Mouse (Mus musculus) lung, postnatal 10 days (tissue): ENCODE measurements around the gene Jmy.
"Not testable (repeated sequence)": the region's sequence is repeated elsewhere in the genome, so short reads cannot be mapped to it uniquely, and the experiment has no call there.

Experiments
- DNase-seq: peaks from one replicate; pipeline ENCODE4 v3.0.0; 2021

The Jmy gene

DNA sequence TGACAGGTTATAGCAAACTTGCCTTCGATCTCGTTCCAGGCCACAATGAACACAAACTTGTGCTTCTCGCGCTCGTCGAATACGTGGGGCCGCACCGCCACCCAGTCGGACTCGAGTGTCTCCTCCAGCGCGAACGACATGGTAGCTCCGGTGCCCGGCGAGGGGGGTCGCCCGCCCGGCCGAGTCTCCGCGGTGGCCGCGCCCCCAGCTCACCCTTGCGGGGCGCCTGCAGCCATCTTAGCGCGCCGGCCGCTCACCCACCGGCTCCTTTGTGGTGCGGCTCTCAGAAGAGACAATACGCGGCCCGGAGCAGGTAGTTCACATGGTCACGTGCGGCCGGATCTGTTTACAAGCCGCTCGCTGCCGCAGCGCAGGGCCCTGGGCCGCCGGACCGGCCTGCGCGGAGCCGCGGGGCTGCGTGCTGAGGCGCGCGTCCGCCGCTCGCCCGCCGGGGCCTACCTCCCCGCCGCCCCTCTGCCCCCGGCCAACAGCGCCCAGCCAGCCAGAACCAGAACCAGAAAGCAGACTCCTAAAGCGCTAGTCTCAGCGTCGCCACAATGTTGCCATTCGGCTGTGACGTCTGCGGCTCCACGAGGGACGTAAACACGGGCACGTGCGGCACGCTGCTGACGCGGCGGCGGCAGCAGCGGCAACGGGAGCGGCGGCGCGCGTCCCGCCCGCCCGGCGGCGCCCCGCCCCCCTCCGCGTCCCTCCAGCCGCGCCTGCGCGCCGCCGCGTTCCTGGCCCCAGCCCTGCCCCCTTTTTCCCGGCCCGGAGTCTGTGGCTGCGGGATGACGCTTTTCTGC is at the start of gene Jmy:
Gene Jmy (minus strand): TSS at position 642 of the 806 bp plus-strand sequence.
- DNase-seq: peak; percentile 89

DNA sequence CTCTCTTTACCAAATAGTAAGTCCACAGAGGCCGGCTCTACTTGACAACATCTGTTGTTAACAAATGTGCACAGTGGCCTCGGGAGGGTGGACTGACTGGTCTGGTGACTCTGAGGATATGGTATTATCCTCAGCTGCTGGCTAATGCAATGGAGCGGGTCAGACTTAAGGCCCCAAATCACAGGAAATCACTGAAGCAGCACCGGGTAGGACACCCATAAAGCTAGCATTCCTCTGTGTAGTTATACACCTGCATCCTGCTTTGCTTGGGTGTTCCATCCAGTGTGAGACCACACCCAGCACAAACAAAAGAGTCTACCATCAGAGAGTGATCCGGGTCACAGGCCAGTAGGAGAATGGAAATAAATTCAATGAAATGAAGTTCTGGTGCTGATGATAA is 48.0 kb upstream of the Jmy start:
- no peak for DNase-seq

- DNase-seq: no peak
Observed at GRCm38 (mm10) chr13:93546011-93546410, 46.4 kb upstream of the Jmy start.

- no peak for DNase-seq
Observed at GRCm38 (mm10) chr13:93544274-93544673, 44.7 kb upstream of the Jmy start.

GRCm38 (mm10) chr13:93539311-93539710 is 39.7 kb upstream of the Jmy start:
- DNase-seq: peak; percentile 25

DNA sequence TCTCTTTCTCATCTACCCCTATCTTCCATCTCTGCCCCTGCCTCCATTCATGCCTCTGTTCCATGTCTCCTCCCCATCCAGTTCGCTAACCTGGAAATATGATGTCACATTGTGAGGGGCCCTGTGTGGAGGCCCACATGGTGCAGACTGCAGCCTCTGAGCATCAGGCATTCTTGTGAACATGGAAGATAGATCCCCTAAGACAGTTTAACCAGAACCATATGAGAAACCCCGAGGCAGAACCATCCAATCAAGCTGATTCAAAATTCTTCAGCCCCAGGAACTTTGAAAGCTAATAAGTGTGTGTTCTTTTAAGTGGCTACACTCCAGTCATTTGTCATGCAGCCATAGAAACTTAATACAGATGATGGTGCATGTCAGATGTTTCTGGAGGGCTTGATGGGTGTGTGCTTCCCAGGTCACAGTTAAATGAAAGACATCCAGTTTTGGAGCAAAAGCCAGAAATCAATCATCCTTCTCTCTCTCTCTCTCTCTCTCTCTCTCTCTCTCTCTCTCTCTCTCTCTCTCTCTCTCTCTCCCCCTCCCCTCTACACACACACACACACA is 19.2 kb upstream of the Jmy start:
- DNase-seq: no peak

DNA sequence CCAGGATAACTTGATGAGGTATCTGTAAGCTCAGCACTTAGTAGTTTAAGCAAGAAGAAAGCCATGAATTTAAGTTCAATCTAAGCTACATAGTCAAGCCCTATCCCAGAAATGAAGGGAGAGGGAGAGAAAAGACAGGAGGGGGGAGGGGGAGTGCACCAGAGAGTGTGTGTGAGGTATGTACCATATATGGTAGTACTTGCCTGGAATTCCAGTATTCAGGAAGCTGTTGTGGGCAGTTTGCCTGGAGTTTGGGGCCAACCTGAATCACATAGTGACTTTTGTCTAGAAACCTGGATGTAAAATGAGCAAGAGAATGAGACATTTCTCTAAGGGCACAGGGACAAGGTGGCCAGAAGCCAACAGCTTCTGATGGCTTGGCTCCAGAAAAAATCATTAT is 17.6 kb upstream of the Jmy start:
- no peak for DNase-seq

- DNase-seq: no peak
Observed at GRCm38 (mm10) chr13:93514000-93514795, 14.6 kb upstream of the Jmy start.

GRCm38 (mm10) chr13:93510447-93511180 is 11.0 kb upstream of the Jmy start:
- no peak for DNase-seq

DNA sequence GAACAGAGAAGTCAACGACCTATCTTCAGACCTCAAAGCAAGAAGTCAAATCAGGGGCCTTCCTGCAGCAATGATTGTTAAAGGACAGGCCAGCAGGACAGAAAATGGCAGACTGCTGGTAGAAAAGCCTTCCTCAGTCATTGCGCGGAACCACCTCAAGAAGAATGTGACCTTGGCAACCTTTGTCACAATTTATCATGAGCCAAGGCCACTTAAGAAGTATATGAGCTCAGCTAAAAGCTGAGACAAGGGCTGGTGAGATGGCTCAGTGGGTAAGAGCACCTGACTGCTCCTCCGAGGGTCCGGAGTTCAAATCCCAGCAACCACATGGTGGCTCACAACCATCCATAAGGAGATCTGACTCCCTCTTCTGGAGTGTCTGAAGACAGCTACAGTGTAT is 7.3 kb upstream of the Jmy start:
- not testable (repeated sequence) for DNase-seq

GRCm38 (mm10) chr13:93501724-93502123 is 2.1 kb upstream of the Jmy start:
- DNase-seq: no peak

DNA sequence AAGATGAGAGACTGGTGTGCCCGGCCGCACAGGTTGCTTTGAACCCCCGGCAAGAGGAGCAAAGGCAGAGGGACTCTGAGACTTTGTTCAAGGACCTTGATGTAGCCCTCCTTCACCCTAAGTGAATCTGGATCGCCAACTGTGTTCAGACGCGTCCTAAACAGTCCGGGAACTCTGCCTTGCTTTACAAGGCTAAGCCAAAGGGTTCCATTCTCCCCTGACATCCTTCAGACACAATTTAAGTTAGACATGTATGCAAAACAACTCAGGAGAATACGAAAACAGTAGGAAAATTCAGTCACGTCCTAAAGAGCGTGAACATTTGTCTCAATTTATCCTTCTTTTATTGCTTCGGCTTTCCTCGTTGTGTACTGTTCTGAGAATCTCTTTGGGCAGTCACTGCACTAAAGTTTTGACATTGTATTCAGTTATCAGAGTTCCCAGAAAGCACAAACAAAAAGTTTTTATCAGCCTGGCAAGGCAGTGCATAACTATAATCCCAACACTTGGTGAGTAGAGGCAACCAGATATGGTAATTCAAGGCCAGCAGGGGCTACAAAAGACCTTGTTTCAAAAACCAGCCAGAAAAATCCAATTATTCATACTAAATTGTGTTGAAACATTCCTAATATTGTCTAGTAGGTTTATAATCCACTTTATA is 495 bp upstream of the Jmy start:
- no peak for DNase-seq

DNA sequence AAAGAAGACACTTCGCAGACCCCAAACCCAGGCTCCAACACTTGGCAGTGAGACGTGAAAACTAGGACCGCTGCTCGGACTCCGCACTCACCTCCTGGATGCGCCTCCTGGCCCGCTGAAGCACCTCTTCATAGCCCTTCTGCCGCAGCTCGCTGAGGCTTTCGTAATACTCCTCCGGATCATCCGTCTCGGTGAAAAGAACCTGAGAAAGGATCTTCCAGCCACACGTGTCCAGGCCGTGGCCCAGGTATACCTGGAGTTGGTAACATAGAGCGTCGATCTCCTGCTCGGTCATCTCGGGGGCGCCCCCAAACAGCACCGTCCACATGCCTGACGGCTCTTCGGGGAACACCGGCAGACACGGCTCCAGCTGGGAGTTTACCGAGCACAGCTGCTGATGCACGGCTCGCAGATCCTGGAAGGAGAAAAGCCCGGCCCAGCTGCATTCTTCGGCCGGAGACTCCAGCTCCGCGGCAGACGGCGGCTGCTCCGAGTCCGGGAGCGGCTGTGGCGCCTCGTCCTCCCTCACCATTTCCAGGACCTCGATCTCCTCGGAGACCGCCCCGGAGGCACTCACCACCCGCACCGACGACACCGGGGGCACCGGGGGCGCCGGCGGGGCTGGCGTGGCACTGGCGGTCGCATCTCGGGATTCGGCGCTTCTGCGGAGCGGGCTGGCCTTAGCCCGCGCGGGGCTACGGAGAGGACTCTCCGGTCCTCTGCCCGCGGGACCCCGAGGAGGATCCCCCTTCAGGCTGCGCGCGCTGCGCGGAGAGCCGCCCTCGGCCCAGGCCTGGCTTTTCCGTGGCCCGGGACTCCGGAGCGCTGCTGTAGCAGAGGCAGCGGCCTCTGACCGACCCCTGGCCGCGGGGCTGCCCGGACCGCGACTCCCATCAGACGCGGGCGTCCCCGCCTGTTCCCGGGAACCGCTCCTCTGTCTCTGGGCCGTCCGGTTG is 1.1 kb downstream of the Jmy start:
- peak; percentile 46 for DNase-seq

DNA sequence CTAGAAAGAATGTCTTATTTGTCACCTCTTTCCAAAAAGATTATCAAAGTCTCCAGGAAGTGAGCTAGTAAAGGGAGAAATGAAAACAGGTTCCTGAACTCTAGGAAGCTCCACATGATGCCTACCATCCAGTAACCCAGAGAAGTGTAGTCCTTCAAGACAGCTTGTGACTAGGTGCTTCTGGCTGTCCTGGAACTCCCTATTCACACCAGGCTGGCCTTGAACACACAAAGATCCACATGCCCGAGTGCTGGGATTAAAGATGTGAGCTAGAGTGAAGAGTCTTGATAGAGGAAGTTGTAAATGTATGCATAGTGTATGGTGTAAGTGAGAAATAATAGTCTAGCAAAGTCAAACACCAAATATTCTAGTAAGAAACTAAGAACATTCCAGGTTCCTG is 2.6 kb downstream of the Jmy start:
- DNase-seq: no peak

DNA sequence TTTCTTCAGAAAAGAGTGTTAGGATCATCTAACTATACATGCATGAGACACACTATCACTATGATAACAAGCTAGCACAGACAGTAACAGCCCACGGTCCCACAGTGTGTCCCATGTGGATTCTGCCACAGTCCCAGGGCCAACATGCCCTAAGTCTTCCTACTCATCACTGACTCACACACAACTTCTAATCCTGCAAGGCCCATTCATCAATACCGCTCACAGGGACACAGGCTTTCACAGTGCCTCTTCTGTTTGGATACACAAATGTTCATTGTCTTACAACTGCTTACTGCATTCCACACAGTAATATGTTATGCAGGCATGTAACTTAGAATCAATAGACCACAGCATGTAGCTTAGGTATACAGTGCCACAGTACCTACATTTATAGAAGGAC is 11.1 kb downstream of the Jmy start:
- no peak for DNase-seq

DNA sequence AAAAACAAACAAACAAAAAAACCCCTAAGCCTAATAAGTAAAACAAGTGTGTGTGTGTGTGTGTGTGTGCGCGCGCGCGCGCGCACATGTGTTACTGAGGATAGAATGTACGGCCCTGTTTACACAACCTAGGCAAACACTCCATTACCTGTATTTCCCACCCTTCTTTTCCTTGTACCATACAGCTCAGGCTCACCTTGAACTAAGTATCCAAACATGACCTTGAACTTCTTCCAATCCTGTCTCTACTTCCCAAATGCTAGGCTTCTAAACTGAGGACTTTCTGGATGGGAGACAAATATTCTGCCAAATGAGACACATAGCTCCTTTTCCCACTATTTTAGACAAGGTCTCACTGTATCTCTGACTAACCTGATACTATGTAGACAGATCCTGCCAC is 11.9 kb downstream of the Jmy start:
- DNase-seq: no peak

GRCm38 (mm10) chr13:93484276-93484675 is 15.3 kb downstream of the Jmy start:
- DNase-seq: no peak

DNA sequence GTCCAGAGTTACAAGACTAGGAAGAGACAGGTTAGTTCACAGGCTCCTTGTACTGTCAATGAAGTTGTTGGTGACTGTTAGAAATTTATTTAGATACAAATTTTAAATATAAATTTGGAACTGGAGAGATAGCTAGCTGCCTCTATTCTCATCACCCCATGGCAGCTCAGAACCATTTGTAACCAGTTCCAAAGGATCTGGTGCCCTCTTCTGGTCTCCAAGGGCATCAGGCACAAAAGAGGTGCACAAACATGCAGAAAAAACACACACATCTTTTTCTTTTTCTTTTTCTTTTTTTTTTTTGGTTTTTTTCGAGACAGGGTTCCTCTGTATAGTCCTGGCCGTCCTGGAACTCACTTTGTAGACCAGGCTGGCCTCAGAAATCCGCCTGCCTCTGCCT is 18.5 kb downstream of the Jmy start:
- DNase-seq: no peak

DNA sequence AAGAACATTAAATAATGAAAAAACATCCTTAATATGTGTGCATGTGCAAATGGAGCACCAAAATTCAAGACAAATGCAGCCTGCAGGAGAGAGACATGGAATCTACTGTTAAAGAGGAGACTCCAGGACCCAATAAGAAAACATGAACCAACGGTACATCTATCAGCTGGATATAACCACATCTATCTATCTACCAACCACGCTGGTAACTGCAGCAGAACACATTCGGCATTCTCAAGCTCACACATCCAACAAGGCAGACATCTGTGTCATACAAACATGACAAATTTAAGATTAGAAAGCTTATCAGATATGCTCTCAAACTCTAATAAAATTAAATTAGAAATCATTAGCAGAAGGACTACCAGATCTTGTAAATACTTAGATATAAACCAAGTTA is 21.3 kb downstream of the Jmy start:
- DNase-seq: no peak

DNA sequence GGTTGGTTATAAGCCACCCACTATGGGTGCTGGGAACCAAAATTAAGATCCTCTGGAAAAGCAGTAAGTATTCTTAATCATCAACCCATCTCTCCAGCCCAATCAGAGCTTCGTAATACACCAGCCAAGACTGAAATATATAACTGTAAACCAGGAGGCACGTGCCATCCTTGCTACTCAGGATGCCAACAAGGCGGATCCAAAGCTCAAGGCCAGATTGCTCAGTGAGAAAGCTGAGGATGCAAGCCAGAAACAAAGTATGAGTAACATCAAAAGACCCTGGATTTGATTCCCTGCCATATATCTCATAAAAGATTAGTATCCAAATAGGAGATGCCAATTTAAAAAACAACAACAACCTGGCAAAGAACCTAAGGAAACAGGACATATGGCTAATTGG is 31.3 kb downstream of the Jmy start:
- no peak for DNase-seq

DNA sequence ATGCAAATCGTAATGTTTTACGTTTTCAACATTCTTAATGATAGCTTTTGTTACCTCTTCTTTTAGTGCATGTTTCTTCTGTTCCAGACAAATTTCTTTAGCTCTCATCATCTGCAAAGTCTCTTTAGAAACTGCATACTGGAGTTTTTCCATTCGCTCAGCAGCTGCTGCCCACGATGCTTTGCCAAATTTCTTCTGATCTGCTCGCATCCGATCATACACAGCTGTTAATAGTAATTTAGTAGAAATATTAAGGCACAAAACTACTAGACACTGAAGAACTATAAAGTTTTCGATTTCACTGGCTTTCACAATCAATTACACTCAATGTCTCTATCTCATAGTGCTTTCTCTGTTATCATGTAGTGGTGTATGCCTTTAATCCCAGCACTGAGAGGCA is 40.0 kb downstream of the Jmy start:
- DNase-seq: peak; percentile 48

- no peak for DNase-seq
Observed at GRCm38 (mm10) chr13:93458616-93459015, 41.0 kb downstream of the Jmy start.
